ENCODE assay signal across 8 mouse cellular contexts in the genomic region with DNA sequence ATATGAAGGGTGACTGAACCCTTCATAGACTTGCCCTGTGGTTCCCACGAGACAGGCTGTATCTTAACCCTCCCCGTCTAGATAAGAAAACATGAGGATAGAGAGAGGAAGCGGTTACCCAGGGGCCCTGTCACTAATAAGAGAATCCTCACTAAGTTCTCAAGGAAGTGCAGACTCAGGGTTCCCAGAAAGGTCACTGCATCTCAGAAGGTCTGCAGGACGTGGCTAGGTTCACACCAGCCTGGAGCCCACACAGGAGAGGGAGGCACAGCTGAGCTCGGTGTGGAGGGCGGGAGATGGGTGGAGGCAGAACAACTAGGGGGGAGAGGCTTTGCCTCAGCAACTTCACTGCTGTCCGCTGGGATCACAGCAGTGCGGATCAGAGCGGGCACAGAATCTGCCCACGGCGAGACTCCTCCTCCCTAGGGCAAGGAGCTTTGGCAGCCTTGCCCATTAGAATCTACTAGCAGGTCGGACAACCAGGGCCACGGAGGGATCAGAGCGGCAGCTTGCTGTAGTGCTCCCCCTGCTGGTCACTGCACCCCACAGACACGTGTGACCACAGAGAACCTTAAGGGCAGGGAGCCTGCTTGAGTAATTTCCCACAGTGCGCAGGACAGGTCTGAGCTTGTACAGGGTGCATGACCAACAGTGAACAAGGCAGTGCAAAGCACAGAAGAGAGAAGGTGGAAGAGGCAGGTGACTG. TPM values are rescaled to one million over a fixed set of nuclear protein-coding genes. Genes with fewer than 3 reads are reported as not detected.
DNase-seq lines count a peak whose midpoint lies in the region; ATAC-seq and TF ChIP-seq lines count a peak whose summit lies in the region.

No protein-coding gene starts in this region.

- no peak overlapping the region for H3K4me3 ChIP-seq in hindbrain, embryonic 15.5 days
- no peak overlapping the region for H3K4me3 ChIP-seq in limb, embryonic 12.5 days (replicated peaks)
- H3K4me3 ChIP-seq in midbrain, embryonic 13.5 days (replicated peaks), result no peak overlapping the region
- peak overlapping the region; percentile 43 for H3K4me3 ChIP-seq in spleen, adult 2 months (ENCODE audit: extremely low read depth, insufficient read depth, insufficient read length)

- no peak overlapping the region for H3K27ac ChIP-seq in hindbrain, embryonic 15.5 days (replicated peaks)
- H3K27ac ChIP-seq in limb, embryonic 12.5 days, result 0 out of 2 replicates have a peak overlapping the region, but pooled peaks have one; percentile 41
- no peak overlapping the region for H3K27ac ChIP-seq in midbrain, embryonic 13.5 days
- H3K27ac ChIP-seq in spleen, adult 2 months (ENCODE audit: insufficient read depth, low read length), result peak overlapping the region; percentile 19; the same call in 1 of the 2 replicates

- H3K9me3 ChIP-seq in hindbrain, embryonic 15.5 days, result no peaks in the 10 kb centered on the region
- no peaks in the 10 kb centered on the region for H3K9me3 ChIP-seq in limb, embryonic 12.5 days
- H3K9me3 ChIP-seq in midbrain, embryonic 13.5 days, result no peaks in the 10 kb centered on the region

- no peaks in the 10 kb centered on the region for H3K27me3 ChIP-seq in hindbrain, embryonic 15.5 days
- no peaks in the 10 kb centered on the region for H3K27me3 ChIP-seq in limb, embryonic 12.5 days
- H3K27me3 ChIP-seq in midbrain, embryonic 13.5 days, result no peaks in the 10 kb centered on the region; the same call in 1 of the 2 replicates
- H3K27me3 ChIP-seq in spleen, adult 2 months (ENCODE audit: control insufficient read depth, insufficient read depth, low read length), result no peaks in the 10 kb centered on the region

- no peak overlapping the region for H3K9ac ChIP-seq in hindbrain, embryonic 15.5 days
- no peak overlapping the region for H3K9ac ChIP-seq in limb, embryonic 12.5 days (replicated peaks)
- H3K9ac ChIP-seq in midbrain, embryonic 13.5 days (replicated peaks), result no peak overlapping the region

- H3K4me1 ChIP-seq in hindbrain, embryonic 15.5 days (replicated peaks), result peaks cover 32% of the 10 kb centered on the region
- H3K4me1 ChIP-seq in limb, embryonic 12.5 days (replicated peaks), result peaks cover 33% of the 10 kb centered on the region
- H3K4me1 ChIP-seq in midbrain, embryonic 13.5 days (replicated peaks), result peaks cover 60% of the 10 kb centered on the region
- H3K4me1 ChIP-seq in spleen, adult 2 months (ENCODE audit: control insufficient read depth, insufficient read depth, insufficient read length), result peaks cover 13% of the 10 kb centered on the region

- no peak for TF ChIP-seq POLR2A in spleen, adult 2 months (IDR thresholded peaks at IDR 0.05; ENCODE audit: low read depth, low read length)

- H3K4me2 ChIP-seq in hindbrain, embryonic 15.5 days, result peak overlapping the region; percentile 30
- peak overlapping the region; percentile 20; the same call in 1 of the 2 replicates for H3K4me2 ChIP-seq in limb, embryonic 12.5 days
- no peak overlapping the region for H3K4me2 ChIP-seq in midbrain, embryonic 13.5 days (replicated peaks)

- DNase-seq in heart, adult 18-20 months, result peak; percentile 83 to 87
- no peak for DNase-seq in heart, adult 8-10 months (ENCODE audit: low spot score)
- DNase-seq in cerebellum, postnatal 10 days, result peak; percentile 95 to 96
- peak; percentile 65 to 82 for DNase-seq in spleen, adult 2 months (ENCODE audit: low read depth in 1 of 2, low spot score in 2 of 2)

- peak; percentile 60 for ATAC-seq in frontal cortex, adult (ENCODE audit: low TSS enrichment)
- ATAC-seq in hindbrain, embryonic 15.5 days (ENCODE audit: low FRiP score, low read depth), result peak; percentile 70
- peak; percentile 64 for ATAC-seq in limb, embryonic 12.5 days (ENCODE audit: insufficient number of reproducible peaks, insufficient read depth, low FRiP score, low TSS enrichment, low read depth)
- peak; percentile 78 for ATAC-seq in midbrain, embryonic 13.5 days

- peak; percentile 94 for TF ChIP-seq CTCF in spleen, adult 2 months (IDR thresholded peaks at IDR 0.05; ENCODE audit: extremely low read depth, insufficient read depth, insufficient read length, insufficient replicate concordance)

- no peaks in the 10 kb centered on the region for H3K36me3 ChIP-seq in hindbrain, embryonic 15.5 days
- peaks cover 62% of the 10 kb centered on the region for H3K36me3 ChIP-seq in limb, embryonic 12.5 days
- no peaks in the 10 kb centered on the region for H3K36me3 ChIP-seq in midbrain, embryonic 13.5 days
- H3K36me3 ChIP-seq in spleen, adult 2 months (ENCODE audit: control insufficient read depth, insufficient read depth, low read length), result no peaks in the 10 kb centered on the region

- WGBS in hindbrain, embryonic 15.5 days, result 29% methylated on average over 16 of the region's 16 CpGs
- 34% methylated on average over 16 of the region's 16 CpGs for WGBS in limb, embryonic 12.5 days
- WGBS in midbrain, embryonic 13.5 days, result 28% methylated on average over 16 of the region's 16 CpGs
- 5% methylated on average over 16 of the region's 16 CpGs for WGBS in spleen, adult 2 months

RNA-seq across cellular contexts. Expression of a gene that starts 20.2 kb away (rescaled TPM):
- 10 to 100 TPM; 28.5 to 31.8 TPM for total RNA-seq in heart, adult 18-20 months (2021)
- total RNA-seq in heart, adult 8-10 months (2022), result 10 to 100 TPM; 33.0 to 42.1 (median 39.3) TPM
- polyA plus RNA-seq in hindbrain, embryonic 15.5 days (2015; fragmentation: Nextera tagmentation; extraction: Ambion mirVana), result 6.4 and 6.6 TPM in 2 replicates
- polyA plus RNA-seq in limb, embryonic 12.5 days (2016; fragmentation: Nextera tagmentation; extraction: Ambion mirVana), result 8.4 and 8.6 TPM in 2 replicates
- polyA plus RNA-seq in midbrain, embryonic 13.5 days (2015; fragmentation: Nextera tagmentation; extraction: Ambion mirVana), result 3.9 and 5.5 TPM in 2 replicates
- polyA plus RNA-seq in spleen, adult 2 months (2012; rRNA removed), result 2.7 and 3.3 TPM in 2 replicates

Comparison
In these comparisons a context has a peak if more than half of its experiments do, and no peak if none do; other contexts are left out.
1. H3K27ac ChIP-seq: peak in limb, embryonic 12.5 days (single experiment) and spleen, adult 2 months (single experiment); none in hindbrain, embryonic 15.5 days (single experiment) and midbrain, embryonic 13.5 days (single experiment).
2. Peak in every context shown above with its lines, with median percentiles within 50 percentile points of each other: ATAC-seq.